Mouse (Mus musculus): ENCODE data around the gene Prrt3. TPM values are rescaled to one million over a fixed set of nuclear protein-coding genes. Genes with fewer than 3 reads are reported as not detected.

The Prrt3 gene
- 0.97 and 0.99 TPM in 2 replicates for polyA plus RNA-seq (2015; fragmentation: Nextera tagmentation; extraction: Ambion mirVana)

- peaks cover 5% of the 10 kb centered on the region for H3K4me1 ChIP-seq (ENCODE audit: insufficient read depth, low read length)
- WGBS = 2% methylated on average over 32 of the region's 32 CpGs
- H3K9me3 ChIP-seq (ENCODE audit: low read length) = no peaks in the 10 kb centered on the region
- H3K4me3 ChIP-seq (ENCODE audit: low read length) = peak within 1 kb of the TSS; percentile 45
- peaks cover 20% of the 10 kb centered on the region for H3K27me3 ChIP-seq (ENCODE audit: insufficient read depth, low read length)
- peak within 1 kb of the TSS; percentile 59 for H3K4me2 ChIP-seq (replicated peaks; ENCODE audit: low read depth, low read length)
- ATAC-seq (ENCODE audit: low FRiP score, low TSS enrichment) = peak; percentile 74
- H3K9ac ChIP-seq (replicated peaks; ENCODE audit: low read length) = peak within 1 kb of the TSS; percentile 62
- no peaks in the 10 kb centered on the region for H3K36me3 ChIP-seq (ENCODE audit: insufficient read depth, low read length)
- no peak within 1 kb of the TSS for H3K27ac ChIP-seq (ENCODE audit: low read length)
Measured at GRCm38 (mm10) chr6:113501388-113502084, at the start of gene Prrt3. Gene Prrt3, minus strand, starts transcription at chr6:113501931.

DNA sequence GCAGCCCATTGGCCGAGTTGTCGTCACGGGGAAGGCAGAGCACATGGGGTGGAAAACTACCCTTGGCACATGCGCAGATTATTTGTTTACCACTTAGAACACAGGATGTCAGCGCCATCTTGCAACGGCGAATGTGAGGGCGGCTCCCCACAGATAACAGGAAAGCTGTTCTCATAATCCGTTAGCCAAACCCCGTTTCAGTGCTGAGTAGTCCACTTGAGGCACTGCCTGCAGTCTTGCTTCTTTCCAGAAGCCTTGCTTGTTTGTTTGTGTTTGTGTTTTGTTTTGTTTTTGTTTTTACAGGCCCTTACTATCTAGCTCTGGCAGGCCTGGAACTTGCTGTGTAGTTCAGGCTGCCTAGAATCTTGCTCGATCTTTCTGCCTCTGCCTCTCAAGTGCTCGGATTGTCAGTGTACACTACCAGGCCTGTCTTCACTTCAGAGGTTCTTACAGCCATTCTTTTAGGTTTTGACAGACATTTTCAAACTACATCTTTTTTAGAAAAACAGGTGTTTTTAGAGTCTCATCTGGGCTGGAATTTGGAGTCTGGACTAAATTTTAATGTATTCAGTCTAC lies 42.3 kb upstream of the Prrt3 start:
- Histone ChIP-seq H3K4me2 (replicated peaks; ENCODE audit: low read depth, low read length) (no peak overlapping the region), H3K4me1 (ENCODE audit: insufficient read depth, low read length) (no peaks in the 10 kb centered on the region), H3K4me3 (ENCODE audit: low read length) (no peak overlapping the region), H3K36me3 (ENCODE audit: insufficient read depth, low read length) (peaks cover 4% of the 10 kb centered on the region; the same call in 1 of the 2 replicates), H3K9ac (replicated peaks; ENCODE audit: low read length) (no peak overlapping the region), H3K27me3 (ENCODE audit: insufficient read depth, low read length) (no peaks in the 10 kb centered on the region), H3K9me3 (ENCODE audit: low read length) (no peaks in the 10 kb centered on the region), H3K27ac (ENCODE audit: low read length) (no peak overlapping the region)
- ATAC-seq (ENCODE audit: low FRiP score, low TSS enrichment) = no peak
- whole genome bisulfite sequencing = 92% methylated on average over 8 of the region's 12 CpGs

GRCm38 (mm10) chr6:113541610-113542009 lies 39.9 kb upstream of the Prrt3 start:
- no peak overlapping the region for H3K9ac ChIP-seq (replicated peaks; ENCODE audit: low read length)
- no peaks in the 10 kb centered on the region for H3K4me1 ChIP-seq (ENCODE audit: insufficient read depth, low read length)
- H3K4me3 ChIP-seq (ENCODE audit: low read length) = no peak overlapping the region
- H3K4me2 ChIP-seq (replicated peaks; ENCODE audit: low read depth, low read length) = no peak overlapping the region
- no peaks in the 10 kb centered on the region for H3K9me3 ChIP-seq (ENCODE audit: low read length)
- H3K27ac ChIP-seq (ENCODE audit: low read length) = no peak overlapping the region
- WGBS = 84% methylated on average over 6 of the region's 6 CpGs
- ATAC-seq (ENCODE audit: low FRiP score, low TSS enrichment) = no peak
- H3K36me3 ChIP-seq (ENCODE audit: insufficient read depth, low read length) = peaks cover 4% of the 10 kb centered on the region; the same call in 1 of the 2 replicates
- no peaks in the 10 kb centered on the region for H3K27me3 ChIP-seq (ENCODE audit: insufficient read depth, low read length)

DNA sequence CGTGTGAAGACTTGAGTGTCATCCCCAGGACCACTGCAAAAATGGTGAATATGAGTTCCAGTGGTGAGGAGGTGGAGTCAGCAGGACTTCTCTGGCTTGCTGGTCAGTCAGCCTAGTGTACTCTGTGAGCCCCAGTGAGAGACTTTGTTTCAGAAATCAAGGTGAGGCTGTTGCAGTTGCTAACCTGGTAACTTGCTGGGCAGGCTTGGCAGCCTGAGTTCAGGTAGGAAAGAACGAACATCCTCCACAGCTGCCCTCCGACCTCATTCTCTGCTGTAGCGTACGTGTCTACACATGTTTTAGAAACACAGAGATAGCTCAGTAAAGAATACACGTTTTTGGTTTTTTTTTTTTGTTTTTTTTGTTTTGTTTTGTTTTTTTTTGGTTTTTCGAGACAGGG lies 33.2 kb upstream of the Prrt3 start:
- Histone ChIP-seq H3K9me3 (ENCODE audit: low read length) (no peaks in the 10 kb centered on the region), H3K9ac (replicated peaks; ENCODE audit: low read length) (no peak overlapping the region), H3K27me3 (ENCODE audit: insufficient read depth, low read length) (no peaks in the 10 kb centered on the region), H3K4me1 (ENCODE audit: insufficient read depth, low read length) (peaks cover 17% of the 10 kb centered on the region), H3K4me3 (ENCODE audit: low read length) (no peak overlapping the region), H3K36me3 (ENCODE audit: insufficient read depth, low read length) (no peaks in the 10 kb centered on the region), H3K27ac (ENCODE audit: low read length) (no peak overlapping the region), H3K4me2 (replicated peaks; ENCODE audit: low read depth, low read length) (no peak overlapping the region)
- WGBS = 83% methylated on average over 7 of the region's 7 CpGs
- no peak for ATAC-seq (ENCODE audit: low FRiP score, low TSS enrichment)

GRCm38 (mm10) chr6:113531840-113532404 lies 30.2 kb upstream of the Prrt3 start:
- Histone ChIP-seq H3K9ac (replicated peaks; ENCODE audit: low read length) (peak overlapping the region; percentile 86), H3K27ac (ENCODE audit: low read length) (0 out of 2 replicates have a peak overlapping the region, but pooled peaks have one; percentile 81), H3K9me3 (ENCODE audit: low read length) (no peaks in the 10 kb centered on the region), H3K36me3 (ENCODE audit: insufficient read depth, low read length) (no peaks in the 10 kb centered on the region), H3K4me1 (ENCODE audit: insufficient read depth, low read length) (peaks cover 19% of the 10 kb centered on the region), H3K4me3 (ENCODE audit: low read length) (peak overlapping the region; percentile 96), H3K4me2 (replicated peaks; ENCODE audit: low read depth, low read length) (peak overlapping the region; percentile 78), H3K27me3 (ENCODE audit: insufficient read depth, low read length) (no peaks in the 10 kb centered on the region)
- WGBS = 9% methylated on average over 7 of the region's 7 CpGs
- ATAC-seq (ENCODE audit: low FRiP score, low TSS enrichment) = no peak

- H3K4me1 ChIP-seq (ENCODE audit: insufficient read depth, low read length) = peaks cover 19% of the 10 kb centered on the region
- H3K27ac ChIP-seq (ENCODE audit: low read length) = peak within 1 kb of the TSS; percentile 81
- H3K4me3 ChIP-seq (ENCODE audit: low read length) = peak within 1 kb of the TSS; percentile 96
- ATAC-seq (ENCODE audit: low FRiP score, low TSS enrichment) = peak; percentile 91
- H3K9me3 ChIP-seq (ENCODE audit: low read length) = no peaks in the 10 kb centered on the region
- no peaks in the 10 kb centered on the region for H3K27me3 ChIP-seq (ENCODE audit: insufficient read depth, low read length)
- 0 out of 2 replicates have a peak, but pooled peaks cover 4% of the 10 kb centered on the region for H3K36me3 ChIP-seq (ENCODE audit: insufficient read depth, low read length)
- WGBS = under 1% methylated on average over 47 of the region's 47 CpGs
- peak within 1 kb of the TSS; percentile 86 for H3K9ac ChIP-seq (replicated peaks; ENCODE audit: low read length)
- peak within 1 kb of the TSS; percentile 78 for H3K4me2 ChIP-seq (replicated peaks; ENCODE audit: low read depth, low read length)
Measured at GRCm38 (mm10) chr6:113530932-113531839, 29.5 kb upstream of the Prrt3 start, which contains the start of the genes Emc3 and Fancd2. Gene Emc3, minus strand, starts transcription at chr6:113531652. Gene Fancd2, plus strand, starts transcription at chr6:113531682.

DNA sequence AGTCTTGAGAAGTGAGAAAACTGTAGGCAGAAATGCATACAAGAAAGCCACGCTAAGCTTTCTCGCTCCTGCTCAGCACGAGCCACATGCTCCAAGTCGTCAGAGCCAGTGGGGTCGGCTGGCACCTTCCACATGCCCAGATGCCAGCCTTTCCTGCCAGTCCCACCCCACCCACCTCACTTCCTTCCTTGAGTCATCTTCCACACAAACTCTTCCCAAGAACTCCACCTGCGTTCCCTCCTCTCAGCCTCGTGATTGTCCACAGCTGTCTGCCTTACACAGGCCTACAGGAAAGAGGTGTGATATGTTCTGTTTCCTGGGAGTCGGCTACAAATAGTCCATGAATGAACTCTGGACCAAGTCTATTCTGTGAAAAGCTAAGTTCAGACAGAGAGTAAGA lies 21.7 kb upstream of the Prrt3 start:
- no peak overlapping the region for H3K4me2 ChIP-seq (replicated peaks; ENCODE audit: low read depth, low read length)
- H3K9ac ChIP-seq (replicated peaks; ENCODE audit: low read length) = no peak overlapping the region
- no peak overlapping the region for H3K4me3 ChIP-seq (ENCODE audit: low read length)
- 83% methylated on average over 8 of the region's 8 CpGs for WGBS
- H3K27me3 ChIP-seq (ENCODE audit: insufficient read depth, low read length) = no peaks in the 10 kb centered on the region
- H3K9me3 ChIP-seq (ENCODE audit: low read length) = no peaks in the 10 kb centered on the region
- no peak overlapping the region for H3K27ac ChIP-seq (ENCODE audit: low read length)
- no peak for ATAC-seq (ENCODE audit: low FRiP score, low TSS enrichment)
- H3K36me3 ChIP-seq (ENCODE audit: insufficient read depth, low read length) = peaks cover 39% of the 10 kb centered on the region
- H3K4me1 ChIP-seq (ENCODE audit: insufficient read depth, low read length) = no peaks in the 10 kb centered on the region

DNA sequence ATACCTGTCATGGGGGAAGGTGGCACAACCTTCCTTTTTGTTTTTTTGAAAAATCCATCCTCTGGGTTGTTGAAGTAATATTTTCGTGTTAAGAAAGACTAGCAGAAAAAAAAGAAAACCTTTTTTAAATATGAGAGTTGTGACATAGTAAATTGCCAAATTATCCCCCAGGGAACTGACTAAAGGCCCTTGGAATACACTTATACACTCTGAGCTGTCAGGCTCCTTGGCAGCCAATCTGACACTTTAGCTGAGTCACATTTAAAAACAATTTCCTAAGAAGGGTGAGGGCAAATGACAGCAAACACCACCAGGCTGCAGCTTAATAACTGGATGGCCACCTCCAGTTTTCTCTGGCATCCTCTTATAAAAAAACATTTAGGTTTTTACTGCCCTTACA lies 20.6 kb upstream of the Prrt3 start:
- no peak for ATAC-seq (ENCODE audit: low FRiP score, low TSS enrichment)
- 82% methylated on average over 1 of the region's 1 CpGs for WGBS
- H3K4me1 ChIP-seq (ENCODE audit: insufficient read depth, low read length) = no peaks in the 10 kb centered on the region
- no peaks in the 10 kb centered on the region for H3K27me3 ChIP-seq (ENCODE audit: insufficient read depth, low read length)
- no peak overlapping the region for H3K9ac ChIP-seq (replicated peaks; ENCODE audit: low read length)
- H3K36me3 ChIP-seq (ENCODE audit: insufficient read depth, low read length) = peaks cover 50% of the 10 kb centered on the region
- H3K27ac ChIP-seq (ENCODE audit: low read length) = no peak overlapping the region
- H3K4me3 ChIP-seq (ENCODE audit: low read length) = no peak overlapping the region
- H3K4me2 ChIP-seq (replicated peaks; ENCODE audit: low read depth, low read length) = no peak overlapping the region
- H3K9me3 ChIP-seq (ENCODE audit: low read length) = no peaks in the 10 kb centered on the region

DNA sequence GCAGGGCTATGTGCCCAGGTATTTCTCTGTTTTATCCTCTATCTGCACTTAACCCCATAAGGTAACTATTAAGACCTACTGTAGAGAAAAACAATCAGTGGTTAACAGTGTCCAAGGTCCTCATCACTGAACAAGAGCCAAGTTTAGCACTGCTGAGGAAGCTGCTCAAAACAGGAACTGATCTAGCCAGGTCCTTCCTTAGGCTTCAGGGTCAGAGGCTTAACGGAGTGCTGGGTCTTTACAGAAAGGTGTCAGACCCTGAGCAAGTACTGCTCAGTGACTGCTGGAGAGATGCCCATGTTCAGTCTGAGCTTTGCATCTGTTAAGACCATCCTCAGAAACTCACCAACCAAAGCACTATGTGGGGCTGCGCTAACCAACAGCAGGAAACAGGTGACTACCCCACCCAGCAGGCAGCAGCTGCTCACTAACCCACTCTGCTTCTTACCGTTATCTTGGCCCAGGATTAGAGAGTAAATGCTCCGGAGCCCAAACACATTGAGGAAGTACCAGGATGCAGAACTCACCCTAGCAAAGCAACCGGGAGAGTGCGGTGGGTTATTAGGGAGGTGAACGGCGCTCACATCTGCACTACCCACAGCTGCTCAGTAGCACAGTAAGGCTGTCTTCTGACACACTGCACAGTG lies 15.8 kb upstream of the Prrt3 start:
- no peak overlapping the region for H3K4me3 ChIP-seq (ENCODE audit: low read length)
- no peaks in the 10 kb centered on the region for H3K27me3 ChIP-seq (ENCODE audit: insufficient read depth, low read length)
- WGBS = 93% methylated on average over 8 of the region's 8 CpGs
- H3K4me1 ChIP-seq (ENCODE audit: insufficient read depth, low read length) = no peaks in the 10 kb centered on the region
- no peak overlapping the region for H3K4me2 ChIP-seq (replicated peaks; ENCODE audit: low read depth, low read length)
- H3K9ac ChIP-seq (replicated peaks; ENCODE audit: low read length) = no peak overlapping the region
- no peak for ATAC-seq (ENCODE audit: low FRiP score, low TSS enrichment)
- no peaks in the 10 kb centered on the region for H3K9me3 ChIP-seq (ENCODE audit: low read length)
- H3K36me3 ChIP-seq (ENCODE audit: insufficient read depth, low read length) = peaks cover 83% of the 10 kb centered on the region
- no peak overlapping the region for H3K27ac ChIP-seq (ENCODE audit: low read length)
